Mouse (Mus musculus) small intestine, adult 2 months (tissue): Measurements from ENCODE around the gene Spata17.

Source experiments
- CTCF ChIP-seq: fragments of 200-500 bp; IDR thresholded peaks from 2 replicates; pipeline ENCODE4 v1.5.1; 2012; ENCODE audit warnings: low read depth, mild to moderate bottlenecking, control low read depth, inconsistent platforms, low read length, moderate library complexity, mixed read lengths; ENCODE audit not compliant: insufficient replicate concordance, insufficient read length; ENCODE audit errors: extremely low read depth
- POLR2A ChIP-seq: fragments of 200-500 bp; IDR thresholded peaks from 2 replicates; pipeline ENCODE4 v1.6.1; 2012; ENCODE audit warnings: low read depth, mild to moderate bottlenecking, control low read depth, inconsistent platforms, low read length, moderate library complexity

GRCm38 (mm10) chr1:187015673-187016072 is 199.6 kb downstream of the Spata17 start:
- no peak for TF ChIP-seq CTCF
- no peak for TF ChIP-seq POLR2A
